Mouse (Mus musculus): ENCODE results near the gene Ankrd17. TPM values are rescaled to one million over a fixed set of nuclear protein-coding genes. Genes with fewer than 3 reads are reported as not detected.

Ankrd17 gene
- 27.7 and 30.5 TPM in 2 replicates for polyA plus RNA-seq (2014; fragmentation: Nextera tagmentation; extraction: Ambion mirVana)

- peak; percentile 95 for ATAC-seq (ENCODE audit: low FRiP score)
- H3K27me3 ChIP-seq (ENCODE audit: control insufficient read depth, insufficient read depth, low read length), result no peaks in the 10 kb centered on the region
These were observed at the start of gene Ankrd17 for GRCm38 (mm10) chr5:90366121-90367066. Gene Ankrd17 (minus strand): TSS chr5:90366577.

DNA sequence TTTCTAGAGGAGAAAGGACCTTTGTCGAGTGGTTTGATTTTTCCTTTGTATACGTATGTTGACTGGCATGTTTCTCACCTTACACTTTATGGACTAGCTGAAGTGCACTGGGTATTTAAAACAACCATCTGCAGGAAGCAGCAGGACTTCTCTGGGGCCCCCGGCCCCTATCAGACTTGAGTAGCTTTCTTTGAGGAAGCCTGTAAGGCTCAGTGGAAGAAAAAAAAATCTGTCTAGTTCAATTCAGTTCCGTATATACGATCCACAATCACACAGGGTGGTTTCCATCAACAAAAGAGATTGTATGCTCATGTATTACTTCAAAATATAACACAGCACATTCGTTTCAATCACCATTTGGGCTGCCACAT lies 48.5 kb upstream of the Ankrd17 start:
- Histone ChIP-seq H3K4me1 (ENCODE audit: control insufficient read depth, insufficient read depth, low read length) (no peaks in the 10 kb centered on the region), H3K27ac (ENCODE audit: low read depth, low read length) (no peak overlapping the region), H3K4me3 (ENCODE audit: low read depth, low read length) (no peak overlapping the region), H3K9me3 (ENCODE audit: control insufficient read depth, low read length) (no peaks in the 10 kb centered on the region), H3K9ac (ENCODE audit: low read length) (no peak overlapping the region), H3K4me2 (no peak overlapping the region), H3K36me3 (ENCODE audit: control insufficient read depth, insufficient read depth, low read length) (no peaks in the 10 kb centered on the region), H3K27me3 (ENCODE audit: control insufficient read depth, insufficient read depth, low read length) (no peaks in the 10 kb centered on the region)
- ATAC-seq (ENCODE audit: low FRiP score), result no peak
- DNase-seq (ENCODE audit: low spot score, missing footprints), result no peak
- 71% methylated on average over 6 of the region's 6 CpGs for WGBS

More at GRCm38 (mm10) chr5:90366121-90367066, at the start of gene Ankrd17:
- no peaks in the 10 kb centered on the region for H3K36me3 ChIP-seq (ENCODE audit: control insufficient read depth, insufficient read depth, low read length)
- peak within 1 kb of the TSS; percentile 61 for H3K4me2 ChIP-seq
- peak; percentile 99 for DNase-seq (ENCODE audit: low spot score, missing footprints)
- peaks cover 9% of the 10 kb centered on the region for H3K4me1 ChIP-seq (ENCODE audit: control insufficient read depth, insufficient read depth, low read length)
- under 1% methylated on average over 77 of the region's 104 CpGs for WGBS
- no peaks in the 10 kb centered on the region for H3K9me3 ChIP-seq (ENCODE audit: control insufficient read depth, low read length)
- peak within 1 kb of the TSS; percentile 95 for H3K27ac ChIP-seq (ENCODE audit: low read depth, low read length)
- H3K9ac ChIP-seq (ENCODE audit: low read length), result peak within 1 kb of the TSS; percentile 97
- peak within 1 kb of the TSS; percentile 97 for H3K4me3 ChIP-seq (ENCODE audit: low read depth, low read length)

- H3K27ac ChIP-seq (ENCODE audit: low read depth, low read length), result no peak overlapping the region
- H3K9me3 ChIP-seq (ENCODE audit: control insufficient read depth, low read length), result no peaks in the 10 kb centered on the region
- ATAC-seq (ENCODE audit: low FRiP score) (no peak), DNase-seq (ENCODE audit: low spot score, missing footprints) (no peak)
- H3K4me3 ChIP-seq (ENCODE audit: low read depth, low read length), result no peak overlapping the region
- no peaks in the 10 kb centered on the region for H3K4me1 ChIP-seq (ENCODE audit: control insufficient read depth, insufficient read depth, low read length)
- no peaks in the 10 kb centered on the region for H3K27me3 ChIP-seq (ENCODE audit: control insufficient read depth, insufficient read depth, low read length)
- H3K4me2 ChIP-seq, result no peak overlapping the region
- 91% methylated on average over 8 of the region's 8 CpGs for WGBS
- no peaks in the 10 kb centered on the region for H3K36me3 ChIP-seq (ENCODE audit: control insufficient read depth, insufficient read depth, low read length)
- H3K9ac ChIP-seq (ENCODE audit: low read length), result no peak overlapping the region
These were observed 48.0 kb upstream of the Ankrd17 start for GRCm38 (mm10) chr5:90414142-90414924.

DNA sequence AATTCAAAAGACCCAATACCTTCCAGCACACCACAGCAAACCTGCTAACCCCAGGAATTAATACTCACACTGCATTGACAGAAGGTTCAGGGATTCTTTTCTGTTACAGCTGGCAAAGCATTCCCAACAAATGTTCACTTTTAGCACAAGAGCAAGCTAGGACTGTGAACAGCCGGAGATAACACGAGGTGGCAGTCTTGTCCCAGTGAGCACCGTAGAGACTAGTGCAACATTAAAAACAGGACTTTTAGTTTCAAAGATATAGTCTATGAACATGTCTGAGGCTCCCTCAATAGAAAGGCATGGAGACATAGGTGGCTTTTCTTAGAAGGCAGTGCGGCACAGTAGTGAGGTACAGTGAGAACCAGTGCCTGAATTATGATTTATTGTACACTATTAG lies 38.8 kb upstream of the Ankrd17 start:
- WGBS, result 91% methylated on average over 4 of the region's 4 CpGs
- Histone ChIP-seq H3K27ac (ENCODE audit: low read depth, low read length) (no peak overlapping the region), H3K4me3 (ENCODE audit: low read depth, low read length) (no peak overlapping the region), H3K27me3 (ENCODE audit: control insufficient read depth, insufficient read depth, low read length) (no peaks in the 10 kb centered on the region), H3K4me1 (ENCODE audit: control insufficient read depth, insufficient read depth, low read length) (no peaks in the 10 kb centered on the region), H3K9me3 (ENCODE audit: control insufficient read depth, low read length) (no peaks in the 10 kb centered on the region), H3K4me2 (no peak overlapping the region), H3K36me3 (ENCODE audit: control insufficient read depth, insufficient read depth, low read length) (no peaks in the 10 kb centered on the region), H3K9ac (ENCODE audit: low read length) (no peak overlapping the region)
- DNase-seq (ENCODE audit: low spot score, missing footprints) (no peak), ATAC-seq (ENCODE audit: low FRiP score) (no peak)

DNA sequence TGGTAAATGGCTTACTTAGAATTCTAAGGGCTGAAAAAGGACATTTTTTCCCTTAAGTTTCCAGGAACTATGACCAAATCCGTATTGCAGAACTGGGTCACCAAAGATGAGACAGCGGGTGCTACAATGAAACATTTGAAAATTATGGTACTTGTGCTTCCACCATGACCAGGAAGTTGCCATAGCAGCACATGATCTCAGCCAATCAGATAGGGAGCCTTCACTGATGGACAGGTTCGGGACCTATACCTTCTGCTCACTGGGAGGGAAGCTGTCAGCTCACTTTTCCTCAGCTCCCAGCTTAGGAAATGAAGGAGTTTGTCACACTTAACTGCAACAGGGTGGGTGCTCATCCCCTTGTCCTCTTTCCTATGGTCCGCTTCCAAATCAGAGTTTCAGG lies 30.4 kb upstream of the Ankrd17 start:
- H3K4me3 ChIP-seq (ENCODE audit: low read depth, low read length), result no peak overlapping the region
- DNase-seq (ENCODE audit: low spot score, missing footprints) (no peak), ATAC-seq (ENCODE audit: low FRiP score) (no peak)
- no peak overlapping the region for H3K4me2 ChIP-seq
- H3K27ac ChIP-seq (ENCODE audit: low read depth, low read length), result no peak overlapping the region
- H3K9me3 ChIP-seq (ENCODE audit: control insufficient read depth, low read length), result no peaks in the 10 kb centered on the region
- no peaks in the 10 kb centered on the region for H3K4me1 ChIP-seq (ENCODE audit: control insufficient read depth, insufficient read depth, low read length)
- WGBS, result 89% methylated on average over 4 of the region's 4 CpGs
- H3K27me3 ChIP-seq (ENCODE audit: control insufficient read depth, insufficient read depth, low read length), result no peaks in the 10 kb centered on the region
- no peaks in the 10 kb centered on the region for H3K36me3 ChIP-seq (ENCODE audit: control insufficient read depth, insufficient read depth, low read length)
- H3K9ac ChIP-seq (ENCODE audit: low read length), result no peak overlapping the region

GRCm38 (mm10) chr5:90394322-90394721 lies 27.9 kb upstream of the Ankrd17 start:
- H3K4me2 ChIP-seq, result no peak overlapping the region
- no peak overlapping the region for H3K4me3 ChIP-seq (ENCODE audit: low read depth, low read length)
- WGBS, result 81% methylated on average over 4 of the region's 4 CpGs
- H3K36me3 ChIP-seq (ENCODE audit: control insufficient read depth, insufficient read depth, low read length), result no peaks in the 10 kb centered on the region
- ATAC-seq (ENCODE audit: low FRiP score) (no peak), DNase-seq (ENCODE audit: low spot score, missing footprints) (no peak)
- H3K27ac ChIP-seq (ENCODE audit: low read depth, low read length), result no peak overlapping the region
- H3K9ac ChIP-seq (ENCODE audit: low read length), result no peak overlapping the region
- H3K9me3 ChIP-seq (ENCODE audit: control insufficient read depth, low read length), result no peaks in the 10 kb centered on the region
- no peaks in the 10 kb centered on the region for H3K4me1 ChIP-seq (ENCODE audit: control insufficient read depth, insufficient read depth, low read length)
- no peaks in the 10 kb centered on the region for H3K27me3 ChIP-seq (ENCODE audit: control insufficient read depth, insufficient read depth, low read length)

GRCm38 (mm10) chr5:90393764-90394163 lies 27.4 kb upstream of the Ankrd17 start:
- Histone ChIP-seq H3K4me2 (no peak overlapping the region), H3K4me3 (ENCODE audit: low read depth, low read length) (no peak overlapping the region), H3K9ac (ENCODE audit: low read length) (no peak overlapping the region), H3K27ac (ENCODE audit: low read depth, low read length) (no peak overlapping the region), H3K9me3 (ENCODE audit: control insufficient read depth, low read length) (no peaks in the 10 kb centered on the region), H3K27me3 (ENCODE audit: control insufficient read depth, insufficient read depth, low read length) (no peaks in the 10 kb centered on the region), H3K4me1 (ENCODE audit: control insufficient read depth, insufficient read depth, low read length) (no peaks in the 10 kb centered on the region), H3K36me3 (ENCODE audit: control insufficient read depth, insufficient read depth, low read length) (no peaks in the 10 kb centered on the region)
- WGBS, result 72% methylated on average over 5 of the region's 5 CpGs
- ATAC-seq (ENCODE audit: low FRiP score), result no peak
- DNase-seq (ENCODE audit: low spot score, missing footprints), result no peak

DNA sequence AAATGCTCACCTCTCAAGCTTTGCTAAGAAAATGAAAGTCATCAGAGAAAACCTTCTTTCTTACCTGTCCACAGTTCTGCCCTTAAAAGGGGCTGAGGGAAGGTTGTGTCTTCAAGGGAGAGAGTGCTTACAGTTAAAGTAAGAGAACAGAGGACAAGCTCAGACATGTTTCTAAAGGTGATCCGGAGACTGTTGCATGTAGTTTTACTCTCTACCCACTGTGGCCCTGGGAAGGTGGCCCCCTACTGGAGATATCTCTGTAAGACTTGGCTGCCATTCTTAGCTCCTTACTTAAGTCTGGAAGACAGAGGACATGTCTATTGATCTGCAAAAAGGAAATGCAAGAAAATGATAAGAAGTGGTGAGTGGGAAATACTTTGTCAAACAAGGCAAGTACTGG lies 16.7 kb upstream of the Ankrd17 start:
- DNase-seq (ENCODE audit: low spot score, missing footprints), result no peak
- WGBS, result 68% methylated on average over 1 of the region's 1 CpGs
- ATAC-seq (ENCODE audit: low FRiP score), result no peak

GRCm38 (mm10) chr5:90381458-90381857 lies 15.1 kb upstream of the Ankrd17 start:
- WGBS, result 77% methylated on average over 4 of the region's 4 CpGs
- H3K36me3 ChIP-seq (ENCODE audit: control insufficient read depth, insufficient read depth, low read length), result no peaks in the 10 kb centered on the region
- no peak for ATAC-seq (ENCODE audit: low FRiP score)
- no peak for DNase-seq (ENCODE audit: low spot score, missing footprints)
- no peak overlapping the region for H3K27ac ChIP-seq (ENCODE audit: low read depth, low read length)
- no peak overlapping the region for H3K4me3 ChIP-seq (ENCODE audit: low read depth, low read length)
- H3K9ac ChIP-seq (ENCODE audit: low read length), result no peak overlapping the region
- no peak overlapping the region for H3K4me2 ChIP-seq
- H3K4me1 ChIP-seq (ENCODE audit: control insufficient read depth, insufficient read depth, low read length), result no peaks in the 10 kb centered on the region
- H3K27me3 ChIP-seq (ENCODE audit: control insufficient read depth, insufficient read depth, low read length), result no peaks in the 10 kb centered on the region
- H3K9me3 ChIP-seq (ENCODE audit: control insufficient read depth, low read length), result no peaks in the 10 kb centered on the region

More for the DNA sequence above, 16.7 kb upstream of the Ankrd17 start:
- no peaks in the 10 kb centered on the region for H3K4me1 ChIP-seq (ENCODE audit: control insufficient read depth, insufficient read depth, low read length)
- H3K27me3 ChIP-seq (ENCODE audit: control insufficient read depth, insufficient read depth, low read length), result no peaks in the 10 kb centered on the region
- no peaks in the 10 kb centered on the region for H3K9me3 ChIP-seq (ENCODE audit: control insufficient read depth, low read length)
- H3K4me2 ChIP-seq, result no peak overlapping the region
- H3K4me3 ChIP-seq (ENCODE audit: low read depth, low read length), result no peak overlapping the region
- no peak overlapping the region for H3K9ac ChIP-seq (ENCODE audit: low read length)
- H3K27ac ChIP-seq (ENCODE audit: low read depth, low read length), result no peak overlapping the region
- no peaks in the 10 kb centered on the region for H3K36me3 ChIP-seq (ENCODE audit: control insufficient read depth, insufficient read depth, low read length)
